Mouse (Mus musculus): Measurements from ENCODE around the gene Cltrn. TPM values are rescaled to one million over a fixed set of nuclear protein-coding genes. Genes with fewer than 3 reads are reported as not detected.

The Cltrn gene
- polyA plus RNA-seq, 1 experiment from 2014 or later = 3.4 TPM

DNA sequence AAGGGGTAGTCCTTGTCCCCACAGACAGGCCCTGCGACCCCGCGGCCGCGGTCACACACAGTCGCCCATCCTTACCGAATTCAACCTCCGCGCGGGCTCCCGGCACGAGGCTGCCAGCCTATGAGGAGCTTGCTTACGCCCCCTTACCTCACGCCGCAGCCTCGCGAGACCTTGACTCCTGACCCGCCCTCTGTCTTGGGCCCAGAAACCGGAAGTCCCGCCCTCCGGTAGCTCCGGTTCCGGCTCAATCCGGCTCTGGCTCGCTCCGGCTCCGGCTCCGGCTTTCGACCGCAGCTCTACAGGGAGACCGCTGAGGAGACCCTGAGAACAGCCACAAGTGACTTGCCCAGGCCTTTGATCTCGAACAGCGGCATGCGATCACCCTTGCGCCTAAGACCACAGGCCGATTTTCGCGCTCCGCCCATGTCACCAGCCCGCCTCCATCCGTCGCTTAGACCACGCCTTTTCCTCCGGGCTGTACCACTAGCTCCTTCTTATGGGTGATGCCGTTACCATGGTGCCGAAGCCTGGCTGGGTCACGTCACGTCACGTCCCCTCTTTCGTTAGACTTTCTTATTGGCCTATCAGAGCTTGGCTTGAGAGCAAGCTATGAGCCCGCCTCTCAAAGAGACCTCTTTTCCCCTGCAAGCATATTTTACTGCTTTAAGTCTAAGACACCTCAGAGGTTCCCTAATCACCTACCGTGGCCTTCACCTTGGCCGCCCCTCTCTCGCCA, 12.4 kb upstream of the Cltrn start, which contains the start of gene Siah1b:
Siah1b (minus strand) TSS at position 454 of the 736 bp plus-strand sequence.
- peak; percentile 98 for ATAC-seq (ENCODE audit: insufficient number of reproducible peaks, insufficient read depth, low FRiP score, low read depth)

GRCm38 (mm10) chrX:164082030-164082429, 6.6 kb upstream of the Cltrn start:
- Histone ChIP-seq H3K36me3 (ENCODE audit: control insufficient read depth, insufficient read depth, low read length) (no peaks in the 10 kb centered on the region), H3K4me3 (ENCODE audit: low read depth, low read length) (no peak overlapping the region), H3K27ac (ENCODE audit: low read length) (no peak overlapping the region), H3K9me3 (ENCODE audit: control insufficient read depth, low read depth, low read length) (no peaks in the 10 kb centered on the region), H3K4me2 (replicated peaks; ENCODE audit: low read depth, low read length) (no peak overlapping the region), H3K4me1 (ENCODE audit: control insufficient read depth, insufficient read depth, low read length) (no peaks in the 10 kb centered on the region), H3K27me3 (ENCODE audit: control insufficient read depth, insufficient read depth, low read length) (no peaks in the 10 kb centered on the region), H3K9ac (replicated peaks; ENCODE audit: low read depth, low read length) (no peak overlapping the region)
- WGBS = 89% methylated on average over 9 of the region's 9 CpGs
- ATAC-seq (ENCODE audit: insufficient number of reproducible peaks, insufficient read depth, low FRiP score, low read depth) = no peak

More for the DNA sequence above, 12.4 kb upstream of the Cltrn start, which contains the start of gene Siah1b:
- Histone ChIP-seq H3K36me3 (ENCODE audit: control insufficient read depth, insufficient read depth, low read length) (no peaks in the 10 kb centered on the region), H3K27ac (ENCODE audit: low read length) (peak within 1 kb of the TSS; percentile 66), H3K9me3 (ENCODE audit: control insufficient read depth, low read depth, low read length) (no peaks in the 10 kb centered on the region), H3K27me3 (ENCODE audit: control insufficient read depth, insufficient read depth, low read length) (no peaks in the 10 kb centered on the region), H3K4me2 (replicated peaks; ENCODE audit: low read depth, low read length) (peak within 1 kb of the TSS; percentile 49), H3K9ac (replicated peaks; ENCODE audit: low read depth, low read length) (peak within 1 kb of the TSS; percentile 42), H3K4me3 (ENCODE audit: low read depth, low read length) (peak within 1 kb of the TSS; percentile 51), H3K4me1 (ENCODE audit: control insufficient read depth, insufficient read depth, low read length) (no peaks in the 10 kb centered on the region)
- 25% methylated on average over 52 of the region's 54 CpGs for WGBS

- Histone ChIP-seq H3K9ac (replicated peaks; ENCODE audit: low read depth, low read length) (no peak overlapping the region), H3K9me3 (ENCODE audit: control insufficient read depth, low read depth, low read length) (no peaks in the 10 kb centered on the region), H3K27me3 (ENCODE audit: control insufficient read depth, insufficient read depth, low read length) (0 out of 2 replicates have a peak, but pooled peaks cover 2% of the 10 kb centered on the region), H3K4me2 (replicated peaks; ENCODE audit: low read depth, low read length) (no peak overlapping the region), H3K4me3 (ENCODE audit: low read depth, low read length) (no peak overlapping the region), H3K4me1 (ENCODE audit: control insufficient read depth, insufficient read depth, low read length) (no peaks in the 10 kb centered on the region), H3K36me3 (ENCODE audit: control insufficient read depth, insufficient read depth, low read length) (no peaks in the 10 kb centered on the region), H3K27ac (ENCODE audit: low read length) (no peak overlapping the region)
- WGBS = 74% methylated on average over 11 of the region's 11 CpGs
- no peak for ATAC-seq (ENCODE audit: insufficient number of reproducible peaks, insufficient read depth, low FRiP score, low read depth)
Observed at GRCm38 (mm10) chrX:164089916-164090315, 1.3 kb downstream of the Cltrn start.

GRCm38 (mm10) chrX:164092300-164093169, 3.9 kb downstream of the Cltrn start:
- Histone ChIP-seq H3K36me3 (ENCODE audit: control insufficient read depth, insufficient read depth, low read length) (no peaks in the 10 kb centered on the region), H3K4me3 (ENCODE audit: low read depth, low read length) (no peak overlapping the region), H3K9me3 (ENCODE audit: control insufficient read depth, low read depth, low read length) (no peaks in the 10 kb centered on the region), H3K9ac (replicated peaks; ENCODE audit: low read depth, low read length) (no peak overlapping the region), H3K27me3 (ENCODE audit: control insufficient read depth, insufficient read depth, low read length) (0 out of 2 replicates have a peak, but pooled peaks cover 2% of the 10 kb centered on the region), H3K27ac (ENCODE audit: low read length) (no peak overlapping the region), H3K4me2 (replicated peaks; ENCODE audit: low read depth, low read length) (no peak overlapping the region), H3K4me1 (ENCODE audit: control insufficient read depth, insufficient read depth, low read length) (no peaks in the 10 kb centered on the region)
- no peak for ATAC-seq (ENCODE audit: insufficient number of reproducible peaks, insufficient read depth, low FRiP score, low read depth)
- WGBS = 44% methylated on average over 7 of the region's 7 CpGs

- H3K9me3 ChIP-seq (ENCODE audit: control insufficient read depth, low read depth, low read length) = no peaks in the 10 kb centered on the region
- no peak overlapping the region for H3K4me3 ChIP-seq (ENCODE audit: low read depth, low read length)
- H3K4me2 ChIP-seq (replicated peaks; ENCODE audit: low read depth, low read length) = no peak overlapping the region
- H3K36me3 ChIP-seq (ENCODE audit: control insufficient read depth, insufficient read depth, low read length) = no peaks in the 10 kb centered on the region
- no peak overlapping the region for H3K9ac ChIP-seq (replicated peaks; ENCODE audit: low read depth, low read length)
- WGBS = 83% methylated on average over 5 of the region's 5 CpGs
- H3K4me1 ChIP-seq (ENCODE audit: control insufficient read depth, insufficient read depth, low read length) = no peaks in the 10 kb centered on the region
- H3K27me3 ChIP-seq (ENCODE audit: control insufficient read depth, insufficient read depth, low read length) = 0 out of 2 replicates have a peak, but pooled peaks cover 2% of the 10 kb centered on the region
- H3K27ac ChIP-seq (ENCODE audit: low read length) = no peak overlapping the region
- ATAC-seq (ENCODE audit: insufficient number of reproducible peaks, insufficient read depth, low FRiP score, low read depth) = no peak
Observed at GRCm38 (mm10) chrX:164093435-164093834, 4.8 kb downstream of the Cltrn start.

DNA sequence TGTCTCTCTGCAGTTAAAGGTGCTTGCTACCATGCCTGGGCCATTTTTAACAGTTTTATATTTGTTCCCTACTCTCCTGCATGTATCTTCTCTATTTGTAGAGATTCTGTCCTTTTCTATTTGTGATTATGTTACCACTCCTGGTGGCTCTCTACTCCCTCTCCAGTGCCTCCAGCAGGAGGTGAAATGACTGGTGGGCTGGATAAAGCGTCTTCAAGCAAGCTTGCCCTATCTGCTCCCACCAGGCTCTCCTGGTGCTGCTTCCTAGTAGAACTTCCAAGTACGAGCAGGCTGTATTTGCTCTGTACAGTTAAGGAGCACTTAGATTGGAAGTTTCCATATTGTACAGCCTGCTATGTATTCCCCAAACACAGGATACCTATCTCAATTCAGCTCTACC, 7.2 kb downstream of the Cltrn start:
- H3K4me2 ChIP-seq (replicated peaks; ENCODE audit: low read depth, low read length) = no peak overlapping the region

GRCm38 (mm10) chrX:164101483-164101882, 12.9 kb downstream of the Cltrn start:
- H3K36me3 ChIP-seq (ENCODE audit: control insufficient read depth, insufficient read depth, low read length) = no peaks in the 10 kb centered on the region
- ATAC-seq (ENCODE audit: insufficient number of reproducible peaks, insufficient read depth, low FRiP score, low read depth) = no peak
- no peaks in the 10 kb centered on the region for H3K9me3 ChIP-seq (ENCODE audit: control insufficient read depth, low read depth, low read length)
- H3K9ac ChIP-seq (replicated peaks; ENCODE audit: low read depth, low read length) = no peak overlapping the region
- H3K4me1 ChIP-seq (ENCODE audit: control insufficient read depth, insufficient read depth, low read length) = no peaks in the 10 kb centered on the region
- H3K27ac ChIP-seq (ENCODE audit: low read length) = no peak overlapping the region
- H3K4me2 ChIP-seq (replicated peaks; ENCODE audit: low read depth, low read length) = no peak overlapping the region
- H3K27me3 ChIP-seq (ENCODE audit: control insufficient read depth, insufficient read depth, low read length) = no peaks in the 10 kb centered on the region
- no peak overlapping the region for H3K4me3 ChIP-seq (ENCODE audit: low read depth, low read length)

More for the DNA sequence above, 7.2 kb downstream of the Cltrn start:
- no peak overlapping the region for H3K4me3 ChIP-seq (ENCODE audit: low read depth, low read length)
- no peak overlapping the region for H3K27ac ChIP-seq (ENCODE audit: low read length)
- H3K9me3 ChIP-seq (ENCODE audit: control insufficient read depth, low read depth, low read length) = no peaks in the 10 kb centered on the region
- H3K9ac ChIP-seq (replicated peaks; ENCODE audit: low read depth, low read length) = no peak overlapping the region
- H3K4me1 ChIP-seq (ENCODE audit: control insufficient read depth, insufficient read depth, low read length) = no peaks in the 10 kb centered on the region
- H3K27me3 ChIP-seq (ENCODE audit: control insufficient read depth, insufficient read depth, low read length) = 0 out of 2 replicates have a peak, but pooled peaks cover 2% of the 10 kb centered on the region
- ATAC-seq (ENCODE audit: insufficient number of reproducible peaks, insufficient read depth, low FRiP score, low read depth) = no peak
- no peaks in the 10 kb centered on the region for H3K36me3 ChIP-seq (ENCODE audit: control insufficient read depth, insufficient read depth, low read length)
- WGBS = 79% methylated on average over 2 of the region's 2 CpGs

GRCm38 (mm10) chrX:164102198-164102597, 13.6 kb downstream of the Cltrn start:
- no peaks in the 10 kb centered on the region for H3K36me3 ChIP-seq (ENCODE audit: control insufficient read depth, insufficient read depth, low read length)
- no peak overlapping the region for H3K4me3 ChIP-seq (ENCODE audit: low read depth, low read length)
- no peak overlapping the region for H3K4me2 ChIP-seq (replicated peaks; ENCODE audit: low read depth, low read length)
- no peak overlapping the region for H3K9ac ChIP-seq (replicated peaks; ENCODE audit: low read depth, low read length)
- ATAC-seq (ENCODE audit: insufficient number of reproducible peaks, insufficient read depth, low FRiP score, low read depth) = no peak
- H3K27ac ChIP-seq (ENCODE audit: low read length) = no peak overlapping the region
- H3K9me3 ChIP-seq (ENCODE audit: control insufficient read depth, low read depth, low read length) = no peaks in the 10 kb centered on the region
- 84% methylated on average over 7 of the region's 7 CpGs for WGBS
- no peaks in the 10 kb centered on the region for H3K4me1 ChIP-seq (ENCODE audit: control insufficient read depth, insufficient read depth, low read length)
- H3K27me3 ChIP-seq (ENCODE audit: control insufficient read depth, insufficient read depth, low read length) = no peaks in the 10 kb centered on the region
